Mouse (Mus musculus) c-Kit-negative CD71-positive TER-119-positive erythroid progenitor cells, embryonic 14.5 days (primary cell): ENCODE results near the gene Far2.
A peak's percentile ranks its signal among the peaks of the same experiment; 100 is the strongest.

Source experiments
- DNase-seq: peaks from one replicate; pipeline ENCODE4 v3.0.0-alpha.2; 2013; ENCODE audit warnings: low read depth, low spot score

Gene Far2

GRCm38 (mm10) chr6:148046881-148047649, at the start of gene Far2:
Gene Far2, plus strand, starts transcription at chr6:148047259.
- no peak for DNase-seq

GRCm38 (mm10) chr6:148000483-148000882, 46.6 kb upstream of the Far2 start:
- DNase-seq = no peak

GRCm38 (mm10) chr6:148001071-148001470, 46.0 kb upstream of the Far2 start:
- no peak for DNase-seq

- DNase-seq = no peak
Measured at GRCm38 (mm10) chr6:148006118-148006837, 40.8 kb upstream of the Far2 start.

- no peak for DNase-seq
Measured at GRCm38 (mm10) chr6:148040759-148041158, 6.3 kb upstream of the Far2 start.

- DNase-seq = no peak
Measured at GRCm38 (mm10) chr6:148047650-148047988, 560 bp downstream of the Far2 start.

- no peak for DNase-seq
Measured at GRCm38 (mm10) chr6:148063131-148063530, 16.1 kb downstream of the Far2 start.

- no peak for DNase-seq
Measured at GRCm38 (mm10) chr6:148066267-148066666, 19.2 kb downstream of the Far2 start.

- no peak for DNase-seq
Measured at GRCm38 (mm10) chr6:148068786-148069185, 21.7 kb downstream of the Far2 start.

- DNase-seq = no peak
Measured at GRCm38 (mm10) chr6:148073599-148073998, 26.5 kb downstream of the Far2 start.

- DNase-seq = no peak
Measured at GRCm38 (mm10) chr6:148074211-148074864, 27.3 kb downstream of the Far2 start.

GRCm38 (mm10) chr6:148083864-148084263, 36.8 kb downstream of the Far2 start:
- DNase-seq = no peak

- no peak for DNase-seq
Measured at GRCm38 (mm10) chr6:148084403-148084802, 37.3 kb downstream of the Far2 start.

- no peak for DNase-seq
Measured at GRCm38 (mm10) chr6:148097039-148097438, 50.0 kb downstream of the Far2 start.

GRCm38 (mm10) chr6:148101977-148102376, 54.9 kb downstream of the Far2 start:
- DNase-seq = no peak

GRCm38 (mm10) chr6:148102434-148102833, 55.4 kb downstream of the Far2 start:
- no peak for DNase-seq

- peak; percentile 13 for DNase-seq
Measured at GRCm38 (mm10) chr6:148104212-148104611, 57.2 kb downstream of the Far2 start.

- DNase-seq = no peak
Measured at GRCm38 (mm10) chr6:148105722-148106268, 58.7 kb downstream of the Far2 start.

GRCm38 (mm10) chr6:148108741-148109472, 61.8 kb downstream of the Far2 start:
- peak; percentile 6 for DNase-seq

GRCm38 (mm10) chr6:148110996-148111633, 64.1 kb downstream of the Far2 start:
- no peak for DNase-seq

GRCm38 (mm10) chr6:148116371-148116770, 69.3 kb downstream of the Far2 start:
- no peak for DNase-seq
